Mouse (Mus musculus): ENCODE results near the gene Coq3. TPM values are rescaled to one million over a fixed set of nuclear protein-coding genes. Genes with fewer than 3 reads are reported as not detected.

Gene Coq3
- polyA plus RNA-seq, 1 experiment: 4.5 TPM

DNA sequence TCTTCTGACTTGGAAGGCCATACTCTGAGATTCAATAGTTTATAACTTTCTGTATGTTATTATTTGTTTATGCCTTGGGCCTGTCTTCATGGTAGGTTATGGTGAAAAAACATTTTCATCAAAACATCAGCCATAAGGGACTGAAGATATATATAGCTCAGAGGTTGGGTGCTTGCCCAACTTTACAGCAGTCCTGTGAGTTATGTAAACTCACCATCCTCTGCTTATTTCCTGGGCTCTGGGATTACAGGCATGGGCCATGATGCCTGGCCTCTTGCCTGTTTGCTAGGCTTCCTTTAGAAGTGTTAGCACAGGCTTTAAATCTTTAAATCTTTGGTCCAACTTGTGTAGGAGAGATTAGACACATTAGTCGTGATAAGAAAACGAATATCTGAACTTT lies 72.8 kb downstream of the Coq3 start:
- 30% methylated on average over 2 of the region's 2 CpGs for WGBS
- TF ChIP-seq CTCF (IDR thresholded peaks at IDR 0.05; ENCODE audit: control insufficient read depth, insufficient read depth, low read length) (no peak), POLR2A (IDR thresholded peaks at IDR 0.05; ENCODE audit: borderline replicate concordance, control insufficient read depth, low read depth, low read length) (no peak)

GRCm38 (mm10) chr4:21957570-21958321 lies 78.3 kb downstream of the Coq3 start:
- WGBS: 56% methylated on average over 7 of the region's 7 CpGs
- Histone ChIP-seq H3K4me1 (ENCODE audit: control insufficient read depth, insufficient read depth, low read length) (no peaks in the 10 kb centered on the region), H3K4me3 (replicated peaks; ENCODE audit: control insufficient read depth, low read depth, low read length) (no peak overlapping the region), H3K27ac (ENCODE audit: control insufficient read depth, insufficient read depth, low read depth, low read length, poor library complexity) (no peak overlapping the region)
- TF ChIP-seq CTCF (IDR thresholded peaks at IDR 0.05; ENCODE audit: control insufficient read depth, insufficient read depth, low read length): peak; percentile 59
- no peak for TF ChIP-seq POLR2A (IDR thresholded peaks at IDR 0.05; ENCODE audit: borderline replicate concordance, control insufficient read depth, low read depth, low read length)

More for the DNA sequence above, 72.8 kb downstream of the Coq3 start:
- no peak overlapping the region for H3K4me3 ChIP-seq (replicated peaks; ENCODE audit: control insufficient read depth, low read depth, low read length)
- no peak overlapping the region for H3K27ac ChIP-seq (ENCODE audit: control insufficient read depth, insufficient read depth, low read depth, low read length, poor library complexity)
- no peaks in the 10 kb centered on the region for H3K4me1 ChIP-seq (ENCODE audit: control insufficient read depth, insufficient read depth, low read length)

Other genes starting within 250 kb of the Coq3 start
- not detected in 2 replicates for gene Prdm13, start 193.7 kb upstream of the Coq3 start, polyA plus RNA-seq (2011; ENCODE audit: insufficient read depth, insufficient read length, low replicate concordance, missing spikeins)
- gene Ccnc, start 152.0 kb upstream of the Coq3 start, polyA plus RNA-seq (2011; ENCODE audit: insufficient read depth, insufficient read length, low replicate concordance, missing spikeins): 11.3 and 13.6 TPM in 2 replicates
- 8.5 and 13.2 TPM in 2 replicates for gene Usp45, start 112.5 kb upstream of the Coq3 start, polyA plus RNA-seq (2011; ENCODE audit: insufficient read depth, insufficient read length, low replicate concordance, missing spikeins)
- gene Tstd3, start 112.5 kb upstream of the Coq3 start, polyA plus RNA-seq (2011; ENCODE audit: insufficient read depth, insufficient read length, low replicate concordance, missing spikeins): 6.3 and 12.4 TPM in 2 replicates
- 83.9 and 167 TPM in 2 replicates for gene Pnisr, start 32.1 kb upstream of the Coq3 start, polyA plus RNA-seq (2011; ENCODE audit: insufficient read depth, insufficient read length, low replicate concordance, missing spikeins)
- gene Faxc, start 51.7 kb downstream of the Coq3 start, polyA plus RNA-seq (2011; ENCODE audit: insufficient read depth, insufficient read length, low replicate concordance, missing spikeins): 0.75 TPM in 1 of 2 replicates, not detected in the other

Measured in bone marrow, adult 2 months (tissue).